Mouse (Mus musculus) CH12.LX (cell line): ENCODE results near the gene Fam57a. TPM values are rescaled to one million over a fixed set of nuclear protein-coding genes. Genes with fewer than 3 reads are reported as not detected.
A peak's percentile ranks its signal among the peaks of the same experiment; 100 is the strongest.

Experiments used
- DNase-seq: peaks from one replicate; pipeline ENCODE4 v3.0.0-alpha.2; 2013; ENCODE audit errors: extremely low read depth
- H3K27ac ChIP-seq: 2 replicates; pipeline ENCODE4 v1.5.1; 2012; ENCODE audit warnings: low read depth, mild to moderate bottlenecking, control low read depth, moderate library complexity; ENCODE audit not compliant: insufficient read depth
- H3K27me3 ChIP-seq: replicated peaks from 2 replicates; pipeline ENCODE3; 2012; ENCODE audit warnings: inconsistent platforms
- H3K36me3 ChIP-seq, 2 experiments: replicated peaks in 1 of 2; 2 replicates each; pipeline versions ENCODE3 to v1.6.1; 2012; ENCODE audit warnings: inconsistent platforms in 1 of 2, low read length in 1 of 2, mild to moderate bottlenecking in 1 of 2, mixed read lengths in 1 of 2, moderate library complexity in 1 of 2; ENCODE audit not compliant: control insufficient read depth in 1 of 2, insufficient read depth in 1 of 2
- H3K4me1 ChIP-seq, 2 experiments: 2 replicates each; pipeline ENCODE4 v1.6.1; 2012; ENCODE audit warnings: inconsistent platforms in 1 of 2, moderate library complexity in 1 of 2; ENCODE audit not compliant: insufficient read depth in 2 of 2, control insufficient read depth in 1 of 2
- H3K4me2 ChIP-seq: 2 replicates; pipeline ENCODE4 v1.6.1; 2012; ENCODE audit warnings: low read depth, mild to moderate bottlenecking, control low read depth; ENCODE audit not compliant: poor library complexity, insufficient read depth, severe bottlenecking
- H3K4me3 ChIP-seq, 3 experiments: fragments of 150-350 bp in 1 of 3; sonication (generic) in 1 of 3; replicated peaks in 1 of 3; 2 replicates each; pipeline versions ENCODE3 to v1.5.1; 2011 to 2012; ENCODE audit warnings: low read depth in 2 of 3, low read length in 2 of 3, mild to moderate bottlenecking in 2 of 3, moderate library complexity in 2 of 3, control low read depth in 1 of 3, improper control_type of control experiment in 1 of 3, inconsistent platforms in 1 of 3, mixed read lengths in 1 of 3; ENCODE audit not compliant: poor library complexity in 1 of 3
- H3K79me2 ChIP-seq: replicated peaks from 2 replicates; pipeline ENCODE4 v1.6.1; 2012; ENCODE audit warnings: mild to moderate bottlenecking, moderate library complexity; ENCODE audit not compliant: control insufficient read depth, poor library complexity, insufficient read depth, severe bottlenecking; ENCODE audit errors: extremely low read depth
- H3K9ac ChIP-seq: 2 replicates; pipeline ENCODE4 v1.6.1; 2012; ENCODE audit warnings: low read depth, mild to moderate bottlenecking, control low read depth, moderate library complexity; ENCODE audit not compliant: insufficient read depth
- H3K9me3 ChIP-seq: replicated peaks from 2 replicates; pipeline ENCODE3; 2012; ENCODE audit warnings: low read length, inconsistent platforms, mixed read lengths
- CHD1 ChIP-seq: IDR thresholded peaks from 2 replicates; pipeline ENCODE4 v1.6.1; 2012; ENCODE audit warnings: low read depth, low read length, improper control_type of control experiment, inconsistent platforms
- CTCF ChIP-seq, 2 experiments: IDR thresholded peaks in 1 of 2; conservative IDR thresholded peaks in 1 of 2; 2 replicates each; pipeline ENCODE4 v1.5.1; 2011 to 2012; ENCODE audit warnings: low read depth in 2 of 2, low read length in 2 of 2, improper control_type of control experiment in 1 of 2, inconsistent platforms in 1 of 2, mild to moderate bottlenecking in 1 of 2, moderate library complexity in 1 of 2
- E2F4 ChIP-seq: IDR thresholded peaks from 2 replicates; pipeline ENCODE4 v1.6.1; 2011; ENCODE audit warnings: low read depth, low read length, improper control_type of control experiment; ENCODE audit not compliant: insufficient replicate concordance
- ELF1 ChIP-seq: IDR thresholded peaks from 2 replicates; pipeline ENCODE4 v1.6.1; 2014; ENCODE audit warnings: low read depth, mild to moderate bottlenecking, inconsistent platforms, low read length, improper control_type of control experiment
- EP300 ChIP-seq: IDR thresholded peaks from 2 replicates; pipeline ENCODE4 v1.6.1; 2011; ENCODE audit warnings: low read length, improper control_type of control experiment
- IRF4 ChIP-seq: IDR thresholded peaks from 2 replicates; pipeline ENCODE4 v1.6.1; 2014; ENCODE audit warnings: low read depth, mild to moderate bottlenecking, inconsistent platforms, low read length, improper control_type of control experiment
- JUN ChIP-seq: IDR thresholded peaks from 2 replicates; pipeline ENCODE4 v1.6.1; 2011; ENCODE audit warnings: low read depth, mild to moderate bottlenecking, low read length, improper control_type of control experiment, moderate library complexity; ENCODE audit not compliant: insufficient read depth
- KAT2A ChIP-seq: IDR thresholded peaks from 2 replicates; pipeline ENCODE4 v1.6.1; 2012; ENCODE audit warnings: low read length, improper control_type of control experiment, inconsistent platforms; ENCODE audit not compliant: insufficient replicate concordance
- MAFK ChIP-seq: IDR thresholded peaks from 2 replicates; pipeline ENCODE4 v1.6.1; 2011; ENCODE audit warnings: low read length, improper control_type of control experiment; ENCODE audit not compliant: insufficient replicate concordance
- MAX ChIP-seq: IDR thresholded peaks from 2 replicates; pipeline ENCODE4 v1.6.1; 2011; ENCODE audit warnings: low read length, improper control_type of control experiment
- MAZ ChIP-seq: IDR thresholded peaks from 2 replicates; pipeline ENCODE4 v1.6.1; 2012; ENCODE audit warnings: low read depth, mild to moderate bottlenecking, inconsistent platforms, low read length, improper control_type of control experiment, moderate library complexity
- MEF2A ChIP-seq: IDR thresholded peaks from 2 replicates; pipeline ENCODE4 v1.6.1; 2014; ENCODE audit warnings: low read depth, mild to moderate bottlenecking, inconsistent platforms, low read length, improper control_type of control experiment, borderline replicate concordance
- MXI1 ChIP-seq: IDR thresholded peaks from 2 replicates; pipeline ENCODE4 v1.6.1; 2011; ENCODE audit warnings: mild to moderate bottlenecking, low read depth, low read length, improper control_type of control experiment
- NELFE ChIP-seq: IDR thresholded peaks from 2 replicates; pipeline ENCODE4 v1.6.1; 2011; ENCODE audit warnings: low read depth, low read length, improper control_type of control experiment
- NRF1 ChIP-seq: IDR thresholded peaks from 2 replicates; pipeline ENCODE4 v1.6.1; 2014; ENCODE audit warnings: low read depth, mild to moderate bottlenecking, inconsistent platforms, low read length, improper control_type of control experiment, moderate library complexity
- PAX5 ChIP-seq: IDR thresholded peaks from 2 replicates; pipeline ENCODE4 v1.6.1; 2012; ENCODE audit warnings: low read length, inconsistent platforms, mixed read lengths
- POLR2AphosphoS2 ChIP-seq: IDR thresholded peaks from 2 replicates; pipeline ENCODE4 v1.6.1; 2011; ENCODE audit warnings: low read depth, low read length, improper control_type of control experiment
- RAD21 ChIP-seq: IDR thresholded peaks from 2 replicates; pipeline ENCODE4 v1.6.1; 2011; ENCODE audit warnings: low read depth, mild to moderate bottlenecking, low read length, improper control_type of control experiment, moderate library complexity
- RCOR1 ChIP-seq: conservative IDR thresholded peaks from 2 replicates; pipeline ENCODE4 v1.6.1; 2012; ENCODE audit warnings: low read depth, mild to moderate bottlenecking, inconsistent platforms, low read length, improper control_type of control experiment
- SIN3A ChIP-seq: IDR thresholded peaks from 2 replicates; pipeline ENCODE4 v1.6.1; 2012; ENCODE audit warnings: low read length, improper control_type of control experiment, inconsistent platforms
- SMC3 ChIP-seq: IDR thresholded peaks from 2 replicates; pipeline ENCODE4 v1.6.1; 2011; ENCODE audit warnings: low read depth, low read length, improper control_type of control experiment
- TBP ChIP-seq: conservative IDR thresholded peaks from 2 replicates; pipeline ENCODE4 v1.6.1; 2011; ENCODE audit warnings: low read depth, low read length, improper control_type of control experiment
- TCF12 ChIP-seq: IDR thresholded peaks from 2 replicates; pipeline ENCODE4 v1.6.1; 2014; ENCODE audit warnings: low read depth, mild to moderate bottlenecking, inconsistent platforms, low read length, improper control_type of control experiment
- UBTF ChIP-seq: IDR thresholded peaks from 2 replicates; pipeline ENCODE4 v1.6.1; 2012; ENCODE audit warnings: low read depth, mild to moderate bottlenecking, inconsistent platforms, low read length, improper control_type of control experiment, moderate library complexity
- ZC3H11A ChIP-seq: IDR thresholded peaks from 2 replicates; pipeline ENCODE4 v1.6.1; 2012; ENCODE audit warnings: low read depth, mild to moderate bottlenecking, inconsistent platforms, low read length, improper control_type of control experiment
- ZKSCAN1 ChIP-seq: IDR thresholded peaks from 2 replicates; pipeline ENCODE4 v1.6.1; 2012; ENCODE audit warnings: low read depth, inconsistent platforms, low read length, improper control_type of control experiment, borderline replicate concordance
- ZMIZ1 ChIP-seq: IDR thresholded peaks from 2 replicates; pipeline ENCODE4 v1.6.1; 2012; ENCODE audit warnings: low read depth, mild to moderate bottlenecking, inconsistent platforms, low read length, improper control_type of control experiment
- dilution Hi-C: fragments of 300-500 bp; cut with MboI; formaldehyde crosslinking; loops from 2 replicates; pipeline ENCODE4 v1.14.3; 2020; ENCODE audit warnings: low sequenced_read_pairs; ENCODE audit not compliant: extremely low pct_unique_long_range_greater_than_20kb, extremely low pct_ligation_motif_present
- in situ Hi-C: fragments of 300-500 bp; cut with MboI; formaldehyde crosslinking; loops from 3 replicates; pipeline ENCODE4 v1.14.3; 2019; ENCODE audit warnings: low sequenced_read_pairs, low pct_ligation_motif_present, low pct_unique_long_range_greater_than_20kb, mixed read lengths
- polyA plus RNA-seq: library from polyadenylated mRNA; unstranded; fragments of >175 nt; gene quantifications from 2 replicates; pipeline ENCODE4 v1.2.1, GENCODE M21; 2012; ENCODE audit warnings: low read depth; ENCODE audit not compliant: insufficient read length
- total RNA-seq, 2 experiments: library from RNA; depleted of rRNA; stranded (reverse); fragments of 300-350 nt in 1 of 2; fragments of >200 nt in 1 of 2; gene quantifications; 2 replicates each; pipeline ENCODE4 v1.2.3; 2012 to 2014

The Fam57a gene
- total and polyA plus RNA-seq, 3 experiments, result 3.9 to 10.2 (median 7.0) TPM

- peak; percentile 62; the same call in 1 of the 2 replicates for TF ChIP-seq RCOR1
- peak; percentile 80 for TF ChIP-seq TBP
- peak; percentile 44 for TF ChIP-seq RAD21
- no peak for TF ChIP-seq EP300
- TF ChIP-seq UBTF, result no peak
- TF ChIP-seq KAT2A, result peak; percentile 64; the same call in 1 of the 2 replicates
- TF ChIP-seq MEF2A, result peak; percentile 79
- peak; percentile 66; the same call in 1 of the 2 replicates for TF ChIP-seq IRF4
- TF ChIP-seq NELFE, result peak; percentile 93
- peak; percentile 62 for TF ChIP-seq SMC3
- TF ChIP-seq, all 38 proteins: peak for 25
These were observed 37.9 kb downstream of the Fam57a start, which contains the start of the genes Dbil5 and Gemin4 (continued) for GRCm38 (mm10) chr11:76217390-76217800.

- peaks cover 25 to 72% of the 10 kb centered on the region in 2 experiments for H3K36me3 ChIP-seq
- DNase-seq, result no peak
These were observed 45.2 kb downstream of the Fam57a start for GRCm38 (mm10) chr11:76224631-76225030.

GRCm38 (mm10) chr11:76225051-76225450 is 45.6 kb downstream of the Fam57a start:
- in situ Hi-C loops (no loop called here), dilution Hi-C loops (no loop called here)
- Histone ChIP-seq H3K4me1 (no peaks in the 10 kb centered on the region), H3K27me3 (no peaks in the 10 kb centered on the region), H3K4me3 (no peak overlapping the region), H3K27ac (no peak overlapping the region), H3K4me2 (no peak overlapping the region), H3K36me3 (peaks cover 25 to 71% of the 10 kb centered on the region in 2 experiments), H3K9ac (no peak overlapping the region), H3K79me2 (no peaks in the 10 kb centered on the region), H3K9me3 (no peaks in the 10 kb centered on the region)
- no peak for TF ChIP-seq TBP
- TF ChIP-seq MXI1, result no peak
- no peak for TF ChIP-seq CTCF (conservative IDR thresholded peaks at IDR 0.05 in 1 of 2, IDR thresholded peaks at IDR 0.05 in 1 of 2; ENCODE audit: low read depth in 2 of 2, low read length in 2 of 2)
- no peak for TF ChIP-seq CHD1
- TF ChIP-seq ELF1, result no peak
- no peak for TF ChIP-seq RAD21
- TF ChIP-seq SIN3A, result no peak
- no peak for TF ChIP-seq E2F4
- TF ChIP-seq UBTF, result no peak
- TF ChIP-seq POLR2AphosphoS2, result no peak
- no peak for TF ChIP-seq NRF1
- no peak for DNase-seq

More at GRCm38 (mm10) chr11:76224631-76225030, 45.2 kb downstream of the Fam57a start:
- TF ChIP-seq PAX5 (no peak), ZC3H11A (no peak), ZKSCAN1 (no peak), MAX (no peak), JUN (no peak), RAD21 (no peak), MAFK (no peak), E2F4 (no peak), TBP (no peak), TCF12 (no peak), MAZ (no peak), NRF1 (no peak), ZMIZ1 (no peak)
- Histone ChIP-seq H3K4me3 (no peak overlapping the region), H3K27ac (no peak overlapping the region), H3K9ac (no peak overlapping the region), H3K4me2 (no peak overlapping the region), H3K27me3 (no peaks in the 10 kb centered on the region), H3K79me2 (no peaks in the 10 kb centered on the region), H3K4me1 (no peaks in the 10 kb centered on the region), H3K9me3 (no peaks in the 10 kb centered on the region)
- dilution Hi-C loops, result no loop called here
- in situ Hi-C loops, result no loop called here
